Mouse (Mus musculus) hematopoietic stem cell, adult 5-6 weeks (primary cell): Measurements from ENCODE around the gene Klhl3. TPM values are rescaled to one million over a fixed set of nuclear protein-coding genes. Genes with fewer than 3 reads are reported as not detected.

Source experiments
- ATAC-seq, 2 experiments: fragments of 125-278 bp in 1 of 2; replicated peaks in 1 of 2; 2 replicates each; pipeline ENCODE4 v1.8.0; 2016 to 2017; ENCODE audit warnings: inconsistent platforms in 2 of 2, mild to moderate bottlenecking in 2 of 2, moderate number of reproducible peaks in 2 of 2, low read depth in 1 of 2, moderate TSS enrichment in 1 of 2; ENCODE audit not compliant: low FRiP score in 2 of 2, poor library complexity in 2 of 2, severe bottlenecking in 2 of 2, insufficient read depth in 1 of 2, low TSS enrichment in 1 of 2
- total RNA-seq: library from RNA; stranded (forward); fragments of 172-1452, 232-1000 nt; gene quantifications from 2 replicates; pipeline ENCODE4 v1.2.3, GENCODE M21; 2017

Klhl3 gene
- total RNA-seq, 1 experiment from 2014 or later, result 8.2 TPM

- ATAC-seq, result no peak
Measured at GRCm38 (mm10) chr13:58046178-58046577, 67.2 kb downstream of the Klhl3 start.

- ATAC-seq, result no peak
Measured at GRCm38 (mm10) chr13:58045278-58045677, 68.1 kb downstream of the Klhl3 start.

- ATAC-seq, result no peak
Measured at GRCm38 (mm10) chr13:58043278-58043677, 70.1 kb downstream of the Klhl3 start.

- ATAC-seq, result no peak
Measured at GRCm38 (mm10) chr13:58040112-58040511, 73.3 kb downstream of the Klhl3 start.

- no peak for ATAC-seq
Measured at GRCm38 (mm10) chr13:58037506-58037905, 75.9 kb downstream of the Klhl3 start.

GRCm38 (mm10) chr13:58035470-58036156, 77.8 kb downstream of the Klhl3 start:
- peak; percentile 78 to 83 for ATAC-seq

GRCm38 (mm10) chr13:58034985-58035384, 78.4 kb downstream of the Klhl3 start:
- ATAC-seq, result no peak

- no peak for ATAC-seq
Measured at GRCm38 (mm10) chr13:58034507-58034906, 78.9 kb downstream of the Klhl3 start.

GRCm38 (mm10) chr13:58031755-58032154, 81.6 kb downstream of the Klhl3 start:
- ATAC-seq, result peak; percentile 47 to 57; a peak in 3 of 4 replicates

GRCm38 (mm10) chr13:58027115-58027514, 86.3 kb downstream of the Klhl3 start:
- no peak for ATAC-seq

- no peak for ATAC-seq
Measured at GRCm38 (mm10) chr13:58025701-58026414, 87.5 kb downstream of the Klhl3 start.

- no peak for ATAC-seq
Measured at GRCm38 (mm10) chr13:58023726-58024453, 89.5 kb downstream of the Klhl3 start.

GRCm38 (mm10) chr13:58023001-58023560, 90.3 kb downstream of the Klhl3 start:
- no peak for ATAC-seq

- peak; percentile 42 to 51; a peak in 3 of 4 replicates for ATAC-seq
Measured at GRCm38 (mm10) chr13:58020428-58020827, 93.0 kb downstream of the Klhl3 start.

GRCm38 (mm10) chr13:58017298-58017697, 96.1 kb downstream of the Klhl3 start:
- ATAC-seq, result no peak

GRCm38 (mm10) chr13:58012067-58012925, 101.1 kb downstream of the Klhl3 start:
- ATAC-seq, result peak; percentile 74 to 75

- no peak for ATAC-seq
Measured at GRCm38 (mm10) chr13:58011526-58011925, 101.9 kb downstream of the Klhl3 start.
